Mouse (Mus musculus) thymus, adult 2 months (tissue): ENCODE results near the gene Tectb.

Experiments used
- CTCF ChIP-seq: fragments of 200-500 bp; IDR thresholded peaks from 2 replicates; pipeline ENCODE4 v1.5.1; 2012; ENCODE audit warnings: mild to moderate bottlenecking, control low read depth, low read length, moderate library complexity, borderline replicate concordance; ENCODE audit not compliant: control insufficient read depth, poor library complexity, insufficient read depth; ENCODE audit errors: extremely low read depth
- POLR2A ChIP-seq: fragments of 200-500 bp; IDR thresholded peaks from 2 replicates; pipeline ENCODE4 v1.6.1; 2012; ENCODE audit warnings: mild to moderate bottlenecking, low read length, control low read depth, moderate library complexity; ENCODE audit not compliant: control insufficient read depth, poor library complexity, insufficient read depth; ENCODE audit errors: extremely low read depth

- TF ChIP-seq CTCF = no peak
- no peak for TF ChIP-seq POLR2A
Measured at GRCm38 (mm10) chr19:55190065-55190464, 9.5 kb downstream of the Tectb start.
